8 mouse cellular contexts compared by ENCODE assay signal in the genomic region with DNA sequence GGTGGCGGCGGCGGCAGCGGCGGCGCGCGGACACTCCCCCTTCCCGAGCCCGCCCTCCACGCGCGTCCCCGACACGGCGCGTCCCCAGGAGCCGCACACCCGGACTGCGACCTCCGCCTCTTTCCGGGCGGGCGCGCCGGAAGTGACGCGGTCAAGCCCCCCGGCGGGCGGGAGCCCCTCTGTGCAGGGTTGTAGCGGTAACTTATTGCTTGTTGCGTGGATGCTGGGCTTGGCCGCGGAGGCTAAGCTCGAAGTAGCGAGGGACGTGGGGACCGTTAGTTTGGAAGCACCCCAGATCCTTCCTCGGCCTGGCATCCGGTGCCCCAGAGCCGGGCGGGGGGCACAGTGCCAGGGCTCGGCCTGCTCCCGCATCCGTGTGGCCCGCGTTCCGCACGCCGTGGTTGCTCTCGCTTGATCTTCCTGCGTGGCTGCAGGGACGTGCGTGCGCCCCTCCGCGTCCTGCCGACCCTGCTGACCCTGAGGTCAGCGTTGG. TPM values are rescaled to one million over a fixed set of nuclear protein-coding genes. Genes with fewer than 3 reads are reported as not detected.
DNase-seq lines count a peak whose midpoint lies in the region; ATAC-seq and TF ChIP-seq lines count a peak whose summit lies in the region.

Prkacb (minus strand) TSS at position 90 of the 493 bp plus-strand sequence.

- peak within 1 kb of the TSS; percentile 94 for H3K27ac ChIP-seq in forebrain, postnatal 0 days (ENCODE audit: low read depth, low read length)
- peak within 1 kb of the TSS; percentile 92 for H3K27ac ChIP-seq in lung, embryonic 15.5 days

- under 1% methylated on average over 56 of the region's 60 CpGs for WGBS in forebrain, postnatal 0 days
- 0% methylated on average over 51 of the region's 60 CpGs for WGBS in lung, embryonic 15.5 days

- DNase-seq in G1E (ENCODE audit: low spot score) = peak; percentile 91
- peak; percentile 89 to 96 for DNase-seq in cerebellum, adult 18-20 months
- peak; percentile 96 for DNase-seq in forebrain, postnatal 0 days
- DNase-seq in heart, postnatal 4 days = peak; percentile 93
- DNase-seq in layer of hippocampus, adult 8-10 months (ENCODE audit: low spot score in 2 of 2) = peak; percentile 81 to 88
- peak; percentile 85 for DNase-seq in ovary, adult 18-20 months (ENCODE audit: low spot score)
- DNase-seq in thymus, postnatal 0 days (ENCODE audit: low spot score) = peak; percentile 90

- H3K4me2 ChIP-seq in forebrain, postnatal 0 days (ENCODE audit: low read depth) = peak within 1 kb of the TSS; percentile 81
- peak within 1 kb of the TSS; percentile 83 for H3K4me2 ChIP-seq in lung, embryonic 15.5 days

- peak within 1 kb of the TSS; percentile 95 for H3K4me3 ChIP-seq in G1E (ENCODE audit: low read depth, low read length)
- peak within 1 kb of the TSS; percentile 91 for H3K4me3 ChIP-seq in forebrain, postnatal 0 days (ENCODE audit: low read depth, low read length)
- peak within 1 kb of the TSS; percentile 84 for H3K4me3 ChIP-seq in lung, embryonic 15.5 days

- peak within 1 kb of the TSS; percentile 88 for H3K9ac ChIP-seq in forebrain, postnatal 0 days
- peak within 1 kb of the TSS; percentile 88 for H3K9ac ChIP-seq in lung, embryonic 15.5 days

- peaks cover 25% of the 10 kb centered on the region for H3K4me1 ChIP-seq in G1E (ENCODE audit: insufficient read depth, low read depth, low read length)
- 0 out of 2 replicates have a peak, but pooled peaks cover 3% of the 10 kb centered on the region for H3K4me1 ChIP-seq in forebrain, postnatal 0 days (ENCODE audit: insufficient read depth)
- H3K4me1 ChIP-seq in lung, embryonic 15.5 days = peaks cover 4% of the 10 kb centered on the region; the same call in 1 of the 2 replicates

- H3K9me3 ChIP-seq in G1E (replicated peaks) = no peaks in the 10 kb centered on the region
- no peaks in the 10 kb centered on the region for H3K9me3 ChIP-seq in forebrain, postnatal 0 days (ENCODE audit: low read length)
- no peaks in the 10 kb centered on the region for H3K9me3 ChIP-seq in lung, embryonic 15.5 days

- no peaks in the 10 kb centered on the region for H3K27me3 ChIP-seq in G1E (ENCODE audit: insufficient read depth, low read length)
- no peaks in the 10 kb centered on the region for H3K27me3 ChIP-seq in forebrain, postnatal 0 days (ENCODE audit: insufficient read depth, low read length)
- H3K27me3 ChIP-seq in lung, embryonic 15.5 days = no peaks in the 10 kb centered on the region

- peak; percentile 67 for ATAC-seq in G1E (ENCODE audit: extremely low read depth, insufficient number of reproducible peaks, low FRiP score, poor library complexity, severe bottlenecking)
- peak; percentile 97 for ATAC-seq in forebrain, postnatal 0 days
- ATAC-seq in lung, embryonic 15.5 days (ENCODE audit: borderline replicate concordance, extremely low read depth, low FRiP score, low TSS enrichment) = peak; percentile 98

- peaks cover 9% of the 10 kb centered on the region for H3K36me3 ChIP-seq in G1E (replicated peaks)
- no peaks in the 10 kb centered on the region for H3K36me3 ChIP-seq in forebrain, postnatal 0 days (ENCODE audit: insufficient read depth)
- no peaks in the 10 kb centered on the region for H3K36me3 ChIP-seq in lung, embryonic 15.5 days

- no peak for TF ChIP-seq CTCF in G1E (IDR thresholded peaks at IDR 0.05; ENCODE audit: low read depth, low read length)
- TF ChIP-seq CTCF in forebrain, postnatal 0 days (IDR thresholded peaks at IDR 0.05; ENCODE audit: low read depth) = no peak

RNA-seq across cellular contexts. Expression of gene Prkacb, which starts in this region (rescaled TPM):
- 91.3 and 102 TPM in 2 replicates for total RNA-seq in G1E (2014; fragmentation: Nextera tagmentation)
- total RNA-seq in G1E (2017) = 146 and 165 TPM in 2 replicates
- 12.0 and 13.5 TPM in 2 replicates for polyA plus RNA-seq in G1E (2012)
- total RNA-seq in forebrain, postnatal 0 days (2014; rRNA removed) = 320 and 369 TPM in 2 replicates
- polyA plus RNA-seq in forebrain, postnatal 0 days (2015; fragmentation: Nextera tagmentation; extraction: Ambion mirVana) = 161 and 208 TPM in 2 replicates
- total RNA-seq in heart, postnatal 4 days (2021) = 100 to 1,000 TPM in 1 of 2 experiments, 10 to 100 TPM in 1; 93.6 to 106 TPM
- 100 to 1,000 TPM; 234 to 268 (median 254) TPM for total RNA-seq in layer of hippocampus, adult 8-10 months (2022)
- 63.3 and 64.5 TPM in 2 replicates for polyA plus RNA-seq in lung, embryonic 15.5 days (2015; fragmentation: Nextera tagmentation; extraction: Ambion mirVana)
- polyA plus RNA-seq in thymus, postnatal 0 days (2015; fragmentation: Nextera tagmentation; extraction: Ambion mirVana) = 60.6 and 67.3 TPM in 2 replicates

Comparison
In these comparisons a context has a peak if more than half of its experiments do, and no peak if none do; other contexts are left out.
1. Peak in every context shown above with its lines: DNase-seq, ATAC-seq, H3K4me3 ChIP-seq and H3K27ac ChIP-seq.